Mouse (Mus musculus) CD4-positive helper T cell, adult 2 months (primary cell): ENCODE results near the gene Med22.

ENCODE experiments used
- DNase-seq: peaks from one replicate; pipeline ENCODE4 v3.0.0-alpha.2; 2012; ENCODE audit warnings: low read depth, missing footprints, low spot score

The Med22 gene

DNA sequence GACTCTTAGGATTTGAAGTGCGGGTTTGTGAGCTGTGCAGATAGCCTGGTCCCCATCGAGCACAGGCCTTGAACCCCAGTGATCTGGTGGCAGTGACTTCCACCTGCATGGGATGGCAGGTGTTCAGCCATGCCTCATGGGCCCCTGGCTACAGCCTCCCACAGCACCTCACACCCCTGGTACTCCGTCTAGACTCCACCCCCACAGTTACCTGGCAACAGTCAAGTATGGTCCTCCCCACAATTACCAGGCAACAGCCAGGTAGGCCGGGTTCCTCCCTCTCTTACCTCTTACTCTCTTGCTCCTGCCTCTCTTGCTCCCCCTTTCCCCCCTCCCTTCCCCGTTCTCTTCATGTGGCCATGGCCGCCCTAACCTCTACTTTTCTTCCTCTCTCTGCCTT, 39.8 kb downstream of the Med22 start:
- DNase-seq = no peak

DNA sequence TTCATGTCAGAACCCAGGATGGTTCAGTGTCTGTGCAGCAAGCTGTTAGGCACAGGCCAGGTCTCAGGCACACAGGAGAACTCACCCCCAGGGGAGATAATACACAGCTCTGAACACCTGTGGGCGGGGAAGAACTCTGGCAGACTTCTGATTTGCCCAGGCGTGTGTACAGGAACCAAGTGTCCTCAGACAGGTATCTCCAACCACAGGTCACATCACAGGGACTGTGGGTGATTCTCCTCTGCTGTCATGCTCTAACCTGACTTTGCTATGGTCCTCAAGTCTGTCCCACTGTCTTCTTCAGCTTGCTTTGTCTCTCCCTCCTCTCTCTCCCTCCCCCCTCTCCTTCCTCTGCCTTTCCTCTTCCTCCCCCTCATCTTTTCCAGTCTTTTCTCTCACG, 45.6 kb downstream of the Med22 start, which contains the start of gene Abo:
Gene Abo (minus strand): TSS at position 101 of the 400 bp plus-strand sequence.
- DNase-seq = no peak

DNA sequence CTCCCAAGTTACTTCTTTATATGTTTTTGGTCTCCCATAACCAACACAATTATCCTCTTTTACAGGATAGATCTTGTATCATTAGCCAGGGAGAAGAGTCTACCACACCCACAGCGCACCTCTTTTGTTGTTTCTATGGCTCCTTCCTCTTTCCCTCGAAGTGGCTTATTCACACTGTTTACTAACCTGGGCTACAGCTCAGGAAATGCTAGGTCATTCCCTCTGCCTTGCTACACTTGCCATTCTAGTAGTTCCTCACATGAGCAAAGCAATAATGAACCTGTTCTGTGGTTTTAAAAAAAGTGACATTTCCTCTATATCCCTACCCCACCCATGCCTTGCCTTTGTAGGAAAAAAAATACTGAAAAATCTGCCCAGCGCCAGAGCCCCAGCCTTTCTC, 47.6 kb downstream of the Med22 start:
- DNase-seq = no peak
